Mouse (Mus musculus) stomach, postnatal 0 days (tissue): ENCODE measurements at regions not wholly inside any gene's neighbourhood (a gene's known extent, or its start where the extent isn't known, plus 50 kb on each side); places are given as distances from the start of the nearest gene placed in this dataset.

Experiments
- CTCF ChIP-seq: IDR thresholded peaks from 2 replicates; pipeline ENCODE4 v1.5.1; 2016; ENCODE audit warnings: antibody characterized with exemption, low read depth, mild to moderate bottlenecking, moderate library complexity
- EP300 ChIP-seq: optimal IDR thresholded peaks from 2 replicates; pipeline ENCODE3; 2016; ENCODE audit warnings: antibody characterized with exemption

DNA sequence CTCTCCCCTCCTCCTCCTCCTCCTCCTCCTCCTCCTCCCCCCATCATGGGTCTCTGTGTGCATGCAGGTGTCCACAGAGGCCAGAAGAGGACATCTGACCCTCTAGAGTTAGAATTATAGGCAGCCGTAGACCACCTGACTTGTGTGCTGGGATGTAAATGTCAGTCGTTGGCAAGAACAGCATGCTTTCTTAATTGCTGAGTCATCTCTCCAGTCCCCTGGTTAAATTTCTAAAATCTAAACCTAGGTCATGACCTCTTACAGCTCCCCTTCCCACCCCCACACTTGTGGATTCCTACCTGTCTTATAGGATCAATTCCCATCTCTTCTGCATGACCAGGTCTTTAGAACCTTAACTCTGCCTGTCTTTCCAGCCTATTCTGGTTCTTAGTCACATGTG, 102.4 kb upstream of the Magi3 start:
- no peak for TF ChIP-seq CTCF
- TF ChIP-seq EP300: no peak
